Comparison of ENCODE assay signal across 18 mouse cellular contexts in genomic region chr14:32698556-32698955, GRCm38 (mm10). TPM values are rescaled to one million over a fixed set of nuclear protein-coding genes. Genes with fewer than 3 reads are reported as not detected.
"Had no signal": no experiment of that assay in that cellular context is flagged by ENCODE, and none has a peak within 500 bp of the region (broad histone marks: within the 10 kb centered on the region; RNA-seq: fewer than 3 reads in every experiment).

No protein-coding gene starts in this region.

- H3K4me3 ChIP-seq: midbrain, embryonic 10.5 days; midbrain, embryonic 13.5 days; midbrain, embryonic 15.5 days; neural tube, embryonic 12.5 days had no signal

- H3K36me3 ChIP-seq: midbrain, embryonic 10.5 days; midbrain, embryonic 13.5 days; midbrain, embryonic 15.5 days; neural tube, embryonic 12.5 days had no signal

- H3K27me3 ChIP-seq: midbrain, embryonic 13.5 days; midbrain, embryonic 15.5 days; neural tube, embryonic 12.5 days had no signal

- H3K9ac ChIP-seq: lung, embryonic 14.5 days; midbrain, embryonic 13.5 days; midbrain, embryonic 15.5 days; neural tube, embryonic 12.5 days had no signal

- DNase-seq: lung, adult 18-20 months; lung, embryonic 14.5 days; lung, postnatal 10 days; lung, postnatal 4 days; retina, postnatal 1 day; right cerebral cortex, adult 18-20 months; right cerebral cortex, postnatal 25 days; right cerebral cortex, postnatal 4 days; spleen, adult 18-20 months; thymus, adult 18-20 months; thymus, postnatal 25 days; thymus, postnatal 4 days had no signal

- ATAC-seq: midbrain, embryonic 13.5 days; midbrain, embryonic 15.5 days had no signal

- H3K27ac ChIP-seq: midbrain, embryonic 10.5 days; midbrain, embryonic 13.5 days; midbrain, embryonic 15.5 days; neural tube, embryonic 12.5 days had no signal

- H3K4me1 ChIP-seq: midbrain, embryonic 10.5 days; midbrain, embryonic 13.5 days; midbrain, embryonic 15.5 days had no signal

- H3K9me3 ChIP-seq: midbrain, embryonic 10.5 days; midbrain, embryonic 13.5 days; midbrain, embryonic 15.5 days; neural tube, embryonic 12.5 days had no signal

- H3K4me2 ChIP-seq: lung, embryonic 14.5 days; midbrain, embryonic 13.5 days; midbrain, embryonic 15.5 days; neural tube, embryonic 12.5 days had no signal

RNA-seq across cellular contexts. Expression of gene 3425401B19Rik, which starts 13.5 kb away (rescaled TPM):
- total RNA-seq: megakaryocyte, adult 5-6 weeks; megakaryocyte-erythroid progenitor cell, adult 5-6 weeks had no signal
- polyA plus RNA-seq: midbrain, embryonic 13.5 days; midbrain, embryonic 15.5 days had no signal
